Mouse (Mus musculus) ES-E14 (cell line): ENCODE results near the gene Ccdc114.

Experiments
- HCFC1 ChIP-seq: IDR thresholded peaks from 2 replicates; pipeline ENCODE4 v1.6.1; 2012; ENCODE audit warnings: low read length, inconsistent platforms, borderline replicate concordance; ENCODE audit not compliant: insufficient read depth
- MAFK ChIP-seq: IDR thresholded peaks from 2 replicates; pipeline ENCODE4 v1.6.1; 2014; ENCODE audit warnings: mild to moderate bottlenecking, low read depth, low read length, inconsistent platforms; ENCODE audit not compliant: insufficient read depth
- ZNF384 ChIP-seq: IDR thresholded peaks from 2 replicates; pipeline ENCODE4 v1.6.1; 2012; ENCODE audit warnings: low read depth, low read length, inconsistent platforms

GRCm38 (mm10) chr7:45919083-45919671 is 4.7 kb upstream of the Ccdc114 start:
- TF ChIP-seq MAFK (no peak), HCFC1 (no peak), ZNF384 (no peak)
